Mouse (Mus musculus): ENCODE data around the gene Eaf2.

DNA sequence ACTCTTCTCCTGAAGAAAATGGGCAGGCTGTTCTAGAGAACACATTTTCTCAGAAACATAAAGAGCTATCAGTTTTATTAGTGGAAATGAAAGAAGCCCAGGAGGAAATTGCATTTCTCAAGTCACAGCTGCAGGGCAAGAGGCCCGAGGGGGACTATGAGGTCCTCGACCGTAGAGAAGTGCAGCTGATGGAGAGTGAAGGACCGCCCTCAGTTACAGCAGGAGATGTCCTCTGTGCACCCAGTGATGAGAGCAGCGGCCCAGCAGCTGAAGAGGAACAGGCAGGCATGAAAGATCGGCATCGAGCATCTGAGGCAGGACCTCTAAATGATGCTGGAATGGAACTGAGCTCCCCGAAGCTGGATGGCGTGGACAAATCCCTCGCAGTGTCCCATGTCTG, 37.1 kb upstream of the Eaf2 start:
- TF ChIP-seq ZKSCAN1 (IDR thresholded peaks at IDR 0.05; ENCODE audit: low read depth, low read length) (no peak), POLR2A (IDR thresholded peaks at IDR 0.05; ENCODE audit: control insufficient read depth in 1 of 2, insufficient read depth in 1 of 2, low read depth in 1 of 2, low read length in 2 of 2, poor library complexity in 1 of 2) (no peak), EP300 (IDR thresholded peaks at IDR 0.05; ENCODE audit: low read depth in 1 of 2, low read length in 2 of 2) (no peak), UBTF (IDR thresholded peaks at IDR 0.05; ENCODE audit: borderline replicate concordance, insufficient read depth, low read depth, low read length) (no peak), CTCF (IDR thresholded peaks at IDR 0.05 in 2 of 3, conservative IDR thresholded peaks at IDR 0.05 in 1 of 3; ENCODE audit: control insufficient read depth in 1 of 3, insufficient read depth in 1 of 3, low read depth in 2 of 3, low read length in 3 of 3, poor library complexity in 1 of 3, severe bottlenecking in 1 of 3) (no peak), MYB (IDR thresholded peaks at IDR 0.05; ENCODE audit: low read depth, low read length) (no peak), POLR2AphosphoS2 (IDR thresholded peaks at IDR 0.05; ENCODE audit: low read length) (no peak), USF2 (IDR thresholded peaks at IDR 0.05; ENCODE audit: borderline replicate concordance in 1 of 2, insufficient read depth in 1 of 2, low read depth in 1 of 2, low read length in 2 of 2) (no peak)
